Mouse (Mus musculus): ENCODE measurements around the gene 4933407L21Rik. TPM values are rescaled to one million over a fixed set of nuclear protein-coding genes. Genes with fewer than 3 reads are reported as not detected.

4933407L21Rik gene
- total RNA-seq, 2 experiments from 2014 or later: 6.5 to 7.5 TPM

GRCm38 (mm10) chr1:85913078-85913755 lies 15.1 kb upstream of the 4933407L21Rik start:
- no peak for DNase-seq (ENCODE audit: low spot score in 2 of 2)
- intact Hi-C loops (cut with DNase I): no loop called here

GRCm38 (mm10) chr1:85915890-85916289 lies 12.4 kb upstream of the 4933407L21Rik start:
- DNase-seq (ENCODE audit: low spot score in 2 of 2): no peak
- intact Hi-C loops (cut with DNase I): no loop called here

GRCm38 (mm10) chr1:85916830-85917450 lies 11.3 kb upstream of the 4933407L21Rik start:
- intact Hi-C loops (cut with DNase I): no loop called here
- peak; percentile 57 to 61 for DNase-seq (ENCODE audit: low spot score in 2 of 2)

- no peak for DNase-seq (ENCODE audit: low spot score in 2 of 2)
- intact Hi-C loops (cut with DNase I): no loop called here
Measured at GRCm38 (mm10) chr1:85919621-85920020, 8.7 kb upstream of the 4933407L21Rik start.

- no peak for DNase-seq (ENCODE audit: low spot score in 2 of 2)
- intact Hi-C loops (cut with DNase I): no loop called here
Measured at GRCm38 (mm10) chr1:85921725-85922124, 6.6 kb upstream of the 4933407L21Rik start.

- DNase-seq (ENCODE audit: low spot score in 2 of 2): no peak
- intact Hi-C loops (cut with DNase I): no loop called here
Measured at GRCm38 (mm10) chr1:85922127-85922864, 6.0 kb upstream of the 4933407L21Rik start.

GRCm38 (mm10) chr1:85922865-85923211 lies 5.4 kb upstream of the 4933407L21Rik start:
- no peak for DNase-seq (ENCODE audit: low spot score in 2 of 2)
- intact Hi-C loops (cut with DNase I): no loop called here

GRCm38 (mm10) chr1:85925183-85925582 lies 3.1 kb upstream of the 4933407L21Rik start:
- no peak for DNase-seq (ENCODE audit: low spot score in 2 of 2)
- intact Hi-C loops (cut with DNase I): no loop called here

GRCm38 (mm10) chr1:85928688-85929065 lies 394 bp downstream of the 4933407L21Rik start:
- intact Hi-C loops (cut with DNase I): no loop called here
- DNase-seq (ENCODE audit: low spot score in 2 of 2): no peak

GRCm38 (mm10) chr1:85929406-85929805 lies 1.1 kb downstream of the 4933407L21Rik start:
- no peak for DNase-seq (ENCODE audit: low spot score in 2 of 2)
- intact Hi-C loops (cut with DNase I): no loop called here

- peak in 1 of 2 experiments; percentile 58 for DNase-seq (ENCODE audit: low spot score in 2 of 2)
- intact Hi-C loops (cut with DNase I): no loop called here
Measured at GRCm38 (mm10) chr1:85931170-85931569, 2.9 kb downstream of the 4933407L21Rik start.

- intact Hi-C loops (cut with DNase I): no loop called here
- no peak for DNase-seq (ENCODE audit: low spot score in 2 of 2)
Measured at GRCm38 (mm10) chr1:85933226-85933625, 4.9 kb downstream of the 4933407L21Rik start.

- intact Hi-C loops (cut with DNase I): no loop called here
- no peak for DNase-seq (ENCODE audit: low spot score in 2 of 2)
Measured at GRCm38 (mm10) chr1:85933631-85934465, 5.6 kb downstream of the 4933407L21Rik start.

GRCm38 (mm10) chr1:85934560-85934959 lies 6.3 kb downstream of the 4933407L21Rik start:
- intact Hi-C loops (cut with DNase I): no loop called here
- no peak for DNase-seq (ENCODE audit: low spot score in 2 of 2)

GRCm38 (mm10) chr1:85935148-85935852 lies 7.0 kb downstream of the 4933407L21Rik start:
- DNase-seq (ENCODE audit: low spot score in 2 of 2): peak in 1 of 2 experiments; percentile 60
- intact Hi-C loops (cut with DNase I): loop anchor here (5.0 kb wide), 2 partner anchors 72 to 83 kb away; no protein-coding TSS in a partner anchor

- intact Hi-C loops (cut with DNase I): loop anchor here (5.0 kb wide), 2 partner anchors 71 to 84 kb away; no protein-coding TSS in a partner anchor
Measured at GRCm38 (mm10) chr1:85936265-85936664, 8.0 kb downstream of the 4933407L21Rik start.

GRCm38 (mm10) chr1:85937323-85937722 lies 9.0 kb downstream of the 4933407L21Rik start:
- intact Hi-C loops (cut with DNase I): loop anchor here (5.0 kb wide), 2 partner anchors 70 to 85 kb away; no protein-coding TSS in a partner anchor
- DNase-seq (ENCODE audit: low spot score in 2 of 2): no peak

More at GRCm38 (mm10) chr1:85936265-85936664, 8.0 kb downstream of the 4933407L21Rik start:
- DNase-seq (ENCODE audit: low spot score in 2 of 2): no peak

GRCm38 (mm10) chr1:85942318-85942717 lies 14.0 kb downstream of the 4933407L21Rik start:
- no peak for DNase-seq (ENCODE audit: low spot score in 2 of 2)
- intact Hi-C loops (cut with DNase I): no loop called here

- DNase-seq (ENCODE audit: low spot score in 2 of 2): no peak
- intact Hi-C loops (cut with DNase I): no loop called here
Measured at GRCm38 (mm10) chr1:85949085-85949684, 20.9 kb downstream of the 4933407L21Rik start.
